Mouse (Mus musculus) hindbrain, embryonic 12.5 days (tissue): ENCODE measurements around the gene H2-Oa. TPM values are rescaled to one million over a fixed set of nuclear protein-coding genes. Genes with fewer than 3 reads are reported as not detected.

Source experiments
- ATAC-seq: fragments of 200-750 bp; cut with Nextera tagmentation; 2 replicates; pipeline ENCODE4 v1.8.0; 2017; ENCODE audit warnings: moderate TSS enrichment; ENCODE audit not compliant: low FRiP score
- H3K27ac ChIP-seq: fragments of 300-500 bp; sonication (generic); 2 replicates; pipeline ENCODE4 v1.5.1; 2016; ENCODE audit warnings: mild to moderate bottlenecking
- H3K27me3 ChIP-seq: fragments of 300-500 bp; sonication (generic); 2 replicates; pipeline ENCODE4 v1.6.1; 2016; ENCODE audit warnings: mild to moderate bottlenecking
- H3K36me3 ChIP-seq: fragments of 300-500 bp; sonication (generic); 2 replicates; pipeline ENCODE4 v1.6.1; 2016; ENCODE audit warnings: mild to moderate bottlenecking
- H3K4me1 ChIP-seq: fragments of 300-500 bp; sonication (generic); 2 replicates; pipeline ENCODE4 v1.6.1; 2016
- H3K4me2 ChIP-seq: fragments of 300-500 bp; sonication (generic); replicated peaks from 2 replicates; pipeline ENCODE4 v1.6.1; 2016; ENCODE audit warnings: mild to moderate bottlenecking
- H3K4me3 ChIP-seq: fragments of 300-500 bp; sonication (generic); 2 replicates; pipeline ENCODE4 v1.5.1; 2016; ENCODE audit warnings: mild to moderate bottlenecking
- H3K9ac ChIP-seq: fragments of 300-500 bp; sonication (generic); 2 replicates; pipeline ENCODE4 v1.6.1; 2016; ENCODE audit warnings: mild to moderate bottlenecking, moderate library complexity
- H3K9me3 ChIP-seq: fragments of 300-500 bp; sonication (generic); replicated peaks from 2 replicates; pipeline ENCODE4 v1.6.1; 2016; ENCODE audit warnings: mild to moderate bottlenecking
- WGBS: fragments of 180-500 bp; shearing (Covaris S2); methylation state at CpG from one replicate; pipeline ENCODE4 v1.1.7; 2016; 5-methylcytosine and 5-hydroxymethylcytosine counted together
- polyA plus RNA-seq: library from polyadenylated mRNA; unstranded; fragments of >200 nt; fragmentation: Nextera tagmentation; extraction: Ambion mirVana; gene quantifications from 2 replicates; pipeline ENCODE4 v1.2.1, GENCODE M21; 2016

Gene H2-Oa
- polyA plus RNA-seq, 1 experiment from 2014 or later = 0.39 TPM

- no peak for ATAC-seq
- no peak overlapping the region for H3K4me3 ChIP-seq
- no peaks in the 10 kb centered on the region for H3K36me3 ChIP-seq
- peaks cover 7% of the 10 kb centered on the region for H3K4me1 ChIP-seq
- 58% methylated on average over 2 of the region's 2 CpGs for WGBS
- H3K4me2 ChIP-seq = no peak overlapping the region
- H3K9me3 ChIP-seq = no peaks in the 10 kb centered on the region
- no peak overlapping the region for H3K9ac ChIP-seq
- no peak overlapping the region for H3K27ac ChIP-seq
- H3K27me3 ChIP-seq = no peaks in the 10 kb centered on the region
These were observed 4.8 kb upstream of the H2-Oa start for GRCm38 (mm10) chr17:34087386-34087785.

DNA sequence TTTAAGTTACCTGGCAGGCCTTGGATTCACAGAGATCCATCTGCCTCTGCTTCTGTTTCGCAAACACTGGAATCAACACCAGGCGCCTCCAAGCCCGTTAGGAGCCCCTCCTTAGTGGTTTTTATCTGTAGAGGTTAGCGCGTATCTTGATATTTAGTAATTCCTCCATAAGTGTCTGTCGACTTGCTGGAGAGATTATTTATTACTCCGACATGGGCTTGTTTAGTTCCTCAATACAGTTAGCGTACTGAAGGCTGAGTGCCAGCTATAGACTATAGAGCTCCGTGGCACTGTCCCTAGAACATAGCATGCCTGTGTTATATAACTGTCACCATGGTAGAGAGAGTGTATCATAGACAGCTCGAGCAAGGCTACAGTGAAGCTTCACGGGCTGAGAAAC, 4.0 kb upstream of the H2-Oa start:
- no peak overlapping the region for H3K4me2 ChIP-seq
- H3K36me3 ChIP-seq = no peaks in the 10 kb centered on the region
- H3K4me1 ChIP-seq = peaks cover 3% of the 10 kb centered on the region
- H3K27ac ChIP-seq = no peak overlapping the region
- H3K9ac ChIP-seq = no peak overlapping the region
- no peak overlapping the region for H3K4me3 ChIP-seq
- no peaks in the 10 kb centered on the region for H3K27me3 ChIP-seq
- no peaks in the 10 kb centered on the region for H3K9me3 ChIP-seq
- 91% methylated on average over 11 of the region's 11 CpGs for WGBS
- ATAC-seq = no peak

GRCm38 (mm10) chr17:34090923-34091322, 1.2 kb upstream of the H2-Oa start:
- Histone ChIP-seq H3K4me2 (no peak overlapping the region), H3K27ac (no peak overlapping the region), H3K36me3 (no peaks in the 10 kb centered on the region), H3K4me1 (0 out of 2 replicates have a peak, but pooled peaks cover 3% of the 10 kb centered on the region), H3K9ac (no peak overlapping the region), H3K27me3 (no peaks in the 10 kb centered on the region), H3K9me3 (no peaks in the 10 kb centered on the region), H3K4me3 (no peak overlapping the region)
- ATAC-seq = no peak
- 48% methylated on average over 7 of the region's 7 CpGs for WGBS

DNA sequence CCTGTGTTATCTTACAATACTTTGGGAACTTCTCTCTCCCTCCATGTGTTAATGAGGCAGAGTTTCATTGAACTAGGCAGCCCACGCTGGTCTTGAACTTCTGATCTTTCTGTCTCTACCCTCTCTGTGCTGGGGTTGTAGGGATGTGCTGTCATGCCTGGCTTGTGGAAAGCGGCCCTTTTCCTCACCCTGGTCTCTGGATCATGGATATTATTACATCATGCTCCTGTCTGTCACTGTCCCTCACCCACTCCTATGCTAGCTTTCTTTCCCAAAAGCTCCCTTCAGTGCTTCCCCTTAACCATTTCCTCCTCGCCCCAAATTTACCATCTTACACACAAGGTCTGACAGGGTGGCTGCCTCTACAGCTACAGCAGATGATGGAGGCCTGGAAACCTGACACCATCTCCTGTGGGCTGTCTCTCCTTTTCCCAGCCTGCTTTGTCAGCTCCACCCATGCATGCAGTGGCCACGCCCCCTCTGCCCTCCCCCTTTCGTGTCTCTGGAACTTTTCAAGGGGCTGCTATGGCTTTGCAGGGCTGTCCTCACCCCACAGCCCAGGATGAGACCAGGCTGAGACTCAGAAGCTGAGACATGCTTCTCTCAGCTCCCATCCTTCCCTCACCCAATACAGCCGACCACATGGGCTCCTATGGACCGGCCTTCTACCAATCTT, 1.2 kb downstream of the H2-Oa start:
- no peaks in the 10 kb centered on the region for H3K27me3 ChIP-seq
- no peak overlapping the region for H3K4me3 ChIP-seq
- H3K9ac ChIP-seq = 0 out of 2 replicates have a peak overlapping the region, but pooled peaks have one; percentile 15
- H3K9me3 ChIP-seq = no peaks in the 10 kb centered on the region
- no peak overlapping the region for H3K27ac ChIP-seq
- WGBS = 39% methylated on average over 7 of the region's 7 CpGs
- no peaks in the 10 kb centered on the region for H3K36me3 ChIP-seq
- 0 out of 2 replicates have a peak, but pooled peaks cover 3% of the 10 kb centered on the region for H3K4me1 ChIP-seq
- ATAC-seq = peak; percentile 35; the same call in 1 of the 2 replicates
- H3K4me2 ChIP-seq = no peak overlapping the region

DNA sequence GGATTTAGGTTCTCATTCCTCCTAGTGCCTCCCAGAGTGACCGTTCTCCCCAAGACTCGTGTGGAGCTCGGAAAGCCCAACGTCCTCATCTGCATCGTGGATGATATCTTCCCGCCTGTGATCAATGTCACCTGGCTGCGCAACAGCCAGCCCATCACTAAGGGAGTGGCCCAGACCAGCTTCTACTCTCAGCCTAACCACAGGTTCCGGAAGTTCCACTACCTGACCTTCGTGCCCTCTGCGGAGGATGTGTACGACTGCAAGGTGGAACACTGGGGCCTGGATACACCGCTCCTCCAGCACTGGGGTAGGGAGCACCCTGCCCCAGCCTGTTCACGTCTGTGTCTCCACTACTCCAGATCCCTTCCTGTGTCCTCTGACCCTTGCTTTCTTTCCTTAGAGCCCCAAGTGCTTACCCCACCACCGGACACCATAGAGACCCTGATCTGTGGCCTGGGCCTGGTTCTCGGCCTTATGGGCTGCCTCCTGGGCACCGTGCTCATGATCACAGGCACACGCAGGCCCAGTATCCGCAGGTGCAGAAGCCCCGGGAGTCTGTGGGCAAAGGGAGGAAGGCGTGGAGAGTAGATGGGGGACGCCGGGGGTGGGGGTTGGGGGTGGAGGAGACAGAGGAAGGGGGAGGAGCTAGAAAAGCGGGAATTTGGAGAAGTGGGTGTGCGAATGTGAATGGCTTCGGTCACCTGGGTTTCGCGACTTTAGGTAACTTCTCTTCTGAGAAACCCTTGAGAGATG, 2.3 kb downstream of the H2-Oa start:
- H3K9me3 ChIP-seq = no peaks in the 10 kb centered on the region
- no peak for ATAC-seq
- 82% methylated on average over 27 of the region's 27 CpGs for WGBS
- H3K4me2 ChIP-seq = no peak overlapping the region
- no peaks in the 10 kb centered on the region for H3K27me3 ChIP-seq
- H3K27ac ChIP-seq = no peak overlapping the region
- H3K9ac ChIP-seq = no peak overlapping the region
- H3K4me1 ChIP-seq = 0 out of 2 replicates have a peak, but pooled peaks cover 3% of the 10 kb centered on the region
- H3K4me3 ChIP-seq = no peak overlapping the region
- no peaks in the 10 kb centered on the region for H3K36me3 ChIP-seq

GRCm38 (mm10) chr17:34096497-34097010, 4.4 kb downstream of the H2-Oa start:
- H3K4me1 ChIP-seq = 0 out of 2 replicates have a peak, but pooled peaks cover 3% of the 10 kb centered on the region
- H3K27ac ChIP-seq = no peak overlapping the region
- ATAC-seq = no peak
- H3K4me2 ChIP-seq = no peak overlapping the region
- H3K9me3 ChIP-seq = no peaks in the 10 kb centered on the region
- peaks cover 7% of the 10 kb centered on the region; the same call in 1 of the 2 replicates for H3K27me3 ChIP-seq
- WGBS = 72% methylated on average over 3 of the region's 3 CpGs
- H3K9ac ChIP-seq = no peak overlapping the region
- H3K36me3 ChIP-seq = no peaks in the 10 kb centered on the region
- no peak overlapping the region for H3K4me3 ChIP-seq

DNA sequence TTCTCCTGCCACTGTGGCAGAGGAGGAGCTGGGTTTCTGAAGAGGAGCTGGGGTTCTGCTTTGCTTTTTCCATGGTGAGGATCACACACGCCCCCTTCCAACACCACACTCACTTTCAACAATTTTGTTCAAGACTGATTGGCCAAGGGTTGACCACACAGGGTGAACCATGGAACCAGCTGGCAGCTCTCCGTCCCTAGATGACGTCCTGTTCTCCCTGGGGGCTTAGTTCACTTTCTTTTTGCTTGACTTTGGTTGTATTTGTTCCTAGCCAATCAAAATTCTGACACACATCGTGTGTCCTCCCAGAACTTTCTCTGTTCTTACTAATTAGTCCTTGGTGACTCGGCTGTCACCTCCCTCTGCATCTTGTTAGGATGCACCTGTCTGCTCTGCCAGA, 5.1 kb downstream of the H2-Oa start:
- H3K27ac ChIP-seq = no peak overlapping the region
- no peak for ATAC-seq
- H3K27me3 ChIP-seq = peaks cover 7% of the 10 kb centered on the region; the same call in 1 of the 2 replicates
- H3K9me3 ChIP-seq = no peaks in the 10 kb centered on the region
- H3K4me3 ChIP-seq = no peak overlapping the region
- H3K9ac ChIP-seq = no peak overlapping the region
- 0 out of 2 replicates have a peak, but pooled peaks cover 3% of the 10 kb centered on the region for H3K4me1 ChIP-seq
- no peak overlapping the region for H3K4me2 ChIP-seq
- WGBS = 72% methylated on average over 5 of the region's 5 CpGs
- no peaks in the 10 kb centered on the region for H3K36me3 ChIP-seq

DNA sequence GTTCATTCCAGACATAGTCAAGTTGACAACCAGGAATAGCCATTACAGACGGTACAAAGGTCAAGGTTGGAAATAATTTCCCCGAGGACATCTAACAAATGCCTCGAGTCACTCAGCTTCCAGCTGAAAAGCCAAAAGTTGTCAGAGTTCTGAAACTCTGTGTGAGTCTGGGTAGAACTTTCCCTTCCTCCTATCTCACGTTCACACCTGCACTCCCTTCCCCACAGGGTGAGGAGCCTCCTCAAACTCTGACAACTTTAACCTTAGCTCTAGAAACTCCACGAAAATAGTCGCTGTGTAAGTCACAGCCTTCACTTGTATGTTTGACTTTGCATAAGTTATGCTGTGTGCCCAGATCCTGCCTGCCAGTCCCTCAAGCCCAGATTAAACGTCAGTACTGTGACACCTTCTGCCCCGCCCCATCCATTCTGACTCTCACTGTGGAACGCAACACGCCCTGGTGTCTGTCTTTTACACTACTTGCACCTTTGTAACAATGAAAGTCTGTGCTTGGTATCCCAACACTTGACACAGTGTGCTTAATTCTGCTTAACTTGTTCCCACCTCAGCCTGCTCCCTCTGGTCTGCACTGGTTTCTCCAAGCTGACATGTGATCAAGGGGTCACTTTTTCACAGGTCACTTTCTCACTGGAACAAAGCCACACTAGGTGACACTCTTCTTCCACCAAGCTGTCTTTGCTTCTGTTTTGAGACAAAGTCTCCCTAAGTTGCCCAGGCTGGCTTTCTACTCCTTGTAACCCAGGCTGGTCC, 6.8 kb downstream of the H2-Oa start:
- no peaks in the 10 kb centered on the region for H3K9me3 ChIP-seq
- no peaks in the 10 kb centered on the region for H3K36me3 ChIP-seq
- peaks cover 7% of the 10 kb centered on the region; the same call in 1 of the 2 replicates for H3K27me3 ChIP-seq
- H3K4me3 ChIP-seq = no peak overlapping the region
- WGBS = 60% methylated on average over 10 of the region's 10 CpGs
- no peak for ATAC-seq
- H3K4me2 ChIP-seq = no peak overlapping the region
- H3K27ac ChIP-seq = no peak overlapping the region
- H3K4me1 ChIP-seq = no peaks in the 10 kb centered on the region
- no peak overlapping the region for H3K9ac ChIP-seq

DNA sequence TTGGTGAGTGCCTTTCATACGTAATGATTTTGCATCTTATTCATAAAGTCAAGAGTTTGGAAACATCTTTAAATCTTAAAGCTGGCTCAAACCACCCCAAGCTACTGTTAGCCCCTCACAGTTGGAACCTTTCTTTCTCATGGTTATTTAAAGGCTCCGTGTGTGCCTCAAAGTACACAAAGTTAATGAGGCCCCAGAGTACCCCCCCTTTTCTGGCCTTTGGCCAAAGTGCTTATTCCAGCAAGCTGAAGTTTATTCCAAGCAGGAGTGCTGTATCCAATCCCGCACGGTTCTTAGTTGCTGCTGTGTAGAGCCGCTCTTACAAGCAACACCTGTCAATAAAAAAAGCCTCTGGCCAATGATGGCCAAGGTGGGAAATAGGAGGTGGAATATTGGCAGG, 7.4 kb downstream of the H2-Oa start:
- no peak for ATAC-seq
- H3K9ac ChIP-seq = no peak overlapping the region
- no peak overlapping the region for H3K4me3 ChIP-seq
- no peaks in the 10 kb centered on the region for H3K4me1 ChIP-seq
- no peak overlapping the region for H3K4me2 ChIP-seq
- peaks cover 7% of the 10 kb centered on the region; the same call in 1 of the 2 replicates for H3K27me3 ChIP-seq
- no peak overlapping the region for H3K27ac ChIP-seq
- H3K9me3 ChIP-seq = no peaks in the 10 kb centered on the region
- WGBS = 68% methylated on average over 5 of the region's 5 CpGs
- H3K36me3 ChIP-seq = no peaks in the 10 kb centered on the region

- H3K9ac ChIP-seq = no peak overlapping the region
- 35% methylated on average over 5 of the region's 5 CpGs for WGBS
- 0 out of 2 replicates have a peak, but pooled peaks have one; percentile 16 for ATAC-seq
- no peaks in the 10 kb centered on the region for H3K4me1 ChIP-seq
- H3K9me3 ChIP-seq = no peaks in the 10 kb centered on the region
- no peak overlapping the region for H3K27ac ChIP-seq
- H3K36me3 ChIP-seq = no peaks in the 10 kb centered on the region
- peaks cover 7% of the 10 kb centered on the region; the same call in 1 of the 2 replicates for H3K27me3 ChIP-seq
- H3K4me3 ChIP-seq = no peak overlapping the region
- H3K4me2 ChIP-seq = no peak overlapping the region
These were observed 9.0 kb downstream of the H2-Oa start for GRCm38 (mm10) chr17:34101185-34101584.

DNA sequence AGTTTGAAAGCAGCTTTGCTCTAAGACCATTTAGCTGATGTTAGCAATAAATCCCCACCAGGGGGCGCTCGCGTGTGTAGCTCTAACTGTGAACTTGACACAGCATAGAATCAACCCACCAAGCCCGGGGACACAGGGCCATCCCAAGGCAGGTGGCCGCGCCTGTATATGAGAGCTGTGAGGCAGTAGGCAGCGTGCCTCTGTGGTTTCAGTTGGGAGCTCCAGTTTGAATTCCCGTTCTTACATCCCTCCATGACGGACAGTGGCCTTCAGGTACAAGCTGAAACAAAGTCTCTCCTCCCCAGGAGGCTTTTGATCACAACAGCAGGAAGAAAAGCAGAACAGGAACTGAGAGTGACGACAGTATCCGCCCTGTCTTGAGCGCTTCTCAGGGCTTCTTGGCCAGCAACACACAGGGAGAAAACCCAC, 9.5 kb downstream of the H2-Oa start:
- H3K9ac ChIP-seq = no peak overlapping the region
- no peak overlapping the region for H3K4me3 ChIP-seq
- 4% methylated on average over 12 of the region's 12 CpGs for WGBS

DNA sequence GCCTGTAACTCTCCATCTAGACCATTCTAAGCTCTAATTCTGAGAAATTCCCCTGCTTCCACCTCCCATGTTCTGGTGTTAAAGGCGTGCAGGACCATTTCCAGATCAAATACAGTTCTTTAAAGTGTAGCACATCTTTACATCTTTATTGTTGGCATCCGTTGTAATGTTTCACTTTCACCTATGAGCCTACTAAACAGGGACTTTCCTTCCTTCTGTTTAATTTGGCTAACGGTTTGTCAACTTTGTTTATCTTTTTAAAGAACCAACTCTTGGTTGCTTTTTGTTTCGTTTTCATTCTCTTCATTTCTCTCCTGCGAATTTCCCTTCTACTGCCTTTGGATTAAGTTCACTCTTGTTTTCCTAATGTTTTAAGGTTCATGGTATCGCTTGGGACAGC, 10.7 kb downstream of the H2-Oa start:
- H3K36me3 ChIP-seq = no peaks in the 10 kb centered on the region
- ATAC-seq = no peak
- WGBS = 82% methylated on average over 6 of the region's 6 CpGs

More for the DNA sequence above, 9.5 kb downstream of the H2-Oa start:
- Histone ChIP-seq H3K27me3 (peaks cover 7% of the 10 kb centered on the region; the same call in 1 of the 2 replicates), H3K36me3 (no peaks in the 10 kb centered on the region), H3K27ac (no peak overlapping the region), H3K9me3 (no peaks in the 10 kb centered on the region), H3K4me2 (peak overlapping the region; percentile 21), H3K4me1 (no peaks in the 10 kb centered on the region)
- ATAC-seq = peak; percentile 71; the same call in 1 of the 2 replicates

More for the DNA sequence above, 10.7 kb downstream of the H2-Oa start:
- peaks cover 7% of the 10 kb centered on the region; the same call in 1 of the 2 replicates for H3K27me3 ChIP-seq
- H3K4me3 ChIP-seq = no peak overlapping the region
- no peak overlapping the region for H3K4me2 ChIP-seq
- no peak overlapping the region for H3K27ac ChIP-seq
- H3K4me1 ChIP-seq = no peaks in the 10 kb centered on the region
- no peak overlapping the region for H3K9ac ChIP-seq
- H3K9me3 ChIP-seq = no peaks in the 10 kb centered on the region
